Mouse (Mus musculus): ENCODE results near the gene Elac2.
A peak's percentile ranks its signal among the peaks of the same experiment; 100 is the strongest.

Elac2 gene

DNA sequence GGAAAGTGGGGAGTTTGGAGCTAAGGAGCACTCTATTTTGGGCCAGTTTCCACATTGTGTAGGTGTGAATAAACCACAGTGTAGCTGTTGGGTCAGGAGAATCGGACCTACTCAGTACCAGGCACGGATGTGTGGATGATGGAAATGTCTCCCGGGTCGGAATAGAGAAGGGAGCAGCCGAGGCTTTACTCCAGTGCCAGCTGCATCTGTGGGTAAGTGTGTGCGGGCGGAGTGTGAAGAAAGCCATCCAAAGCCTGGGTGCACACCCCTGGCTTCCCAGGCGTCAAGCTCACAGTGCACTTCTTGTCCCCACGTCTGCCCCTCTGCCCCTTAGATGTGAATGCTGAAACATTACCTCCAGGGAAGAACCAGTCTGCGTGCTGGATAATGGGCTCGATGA, 43.9 kb downstream of the Elac2 start:
- no peak for DNase-seq

GRCm38 (mm10) chr11:65028049-65028448, 49.2 kb downstream of the Elac2 start:
- no peak for DNase-seq

- DNase-seq, result no peak
Observed at GRCm38 (mm10) chr11:65030201-65030600, 51.4 kb downstream of the Elac2 start.

GRCm38 (mm10) chr11:65032221-65032620, 53.4 kb downstream of the Elac2 start:
- peak; percentile 19 for DNase-seq

DNA sequence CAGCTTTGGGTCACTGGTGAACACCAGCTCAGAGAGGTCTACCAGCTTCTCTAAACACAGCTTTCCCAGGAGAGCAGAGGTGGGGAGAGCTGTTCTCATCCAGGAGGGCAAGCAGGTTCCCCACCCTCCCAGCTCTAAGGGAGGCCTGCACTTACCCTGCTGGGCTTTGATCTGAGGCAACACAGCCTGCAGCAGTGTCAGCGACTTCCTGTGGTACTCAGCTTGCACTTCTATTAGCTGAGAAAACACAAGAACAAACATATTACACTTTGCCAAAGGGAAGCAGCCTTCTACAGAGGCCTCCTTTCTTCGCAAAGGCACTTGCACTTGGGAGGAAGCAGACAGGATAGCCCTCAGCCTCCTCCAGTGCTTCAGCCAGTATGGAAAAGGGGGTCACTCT, 60.2 kb downstream of the Elac2 start:
- no peak for DNase-seq

GRCm38 (mm10) chr11:65039517-65040095, 60.8 kb downstream of the Elac2 start:
- DNase-seq, result no peak

GRCm38 (mm10) chr11:65040556-65040955, 61.7 kb downstream of the Elac2 start:
- DNase-seq, result no peak

DNA sequence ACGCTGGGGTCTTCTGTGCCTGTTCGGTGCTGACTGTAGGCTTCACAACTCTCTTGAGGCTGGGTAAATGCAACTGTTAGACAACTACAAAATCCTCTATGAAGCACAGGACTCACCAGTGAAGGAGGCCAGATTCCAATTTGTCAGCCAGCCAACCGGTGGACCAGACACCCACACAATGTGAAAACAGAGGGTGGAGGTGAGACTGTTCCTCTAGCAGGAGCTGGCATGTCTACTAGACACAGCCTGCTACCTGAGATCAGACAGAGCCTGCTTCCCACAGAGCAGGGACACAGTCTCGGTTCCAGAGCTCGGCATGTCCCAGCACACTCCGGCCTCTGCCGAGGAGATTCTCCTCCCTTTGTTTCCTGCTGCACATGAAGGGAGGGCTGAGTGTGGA, 70.3 kb downstream of the Elac2 start:
- no peak for DNase-seq

- no peak for DNase-seq
Observed at GRCm38 (mm10) chr11:65050819-65051218, 72.0 kb downstream of the Elac2 start.

Measured in kidney, postnatal 14 days (tissue).